Mouse (Mus musculus) kidney, adult 2 months (tissue): ENCODE measurements around the gene Olfr1084. TPM values are rescaled to one million over a fixed set of nuclear protein-coding genes. Genes with fewer than 3 reads are reported as not detected.
"Not testable (repeated sequence)": the region's sequence is repeated elsewhere in the genome, so short reads cannot be mapped to it uniquely, and the experiment has no call there.

ENCODE experiments used
- DNase-seq: peaks from one replicate; pipeline ENCODE4 v3.0.0; 2021
- H3K27ac ChIP-seq: fragments of 200-500 bp; 2 replicates; pipeline ENCODE4 v1.5.1; 2012; ENCODE audit warnings: low read depth, low read length, control low read depth, inconsistent platforms; ENCODE audit not compliant: insufficient read depth
- H3K27me3 ChIP-seq: fragments of 200-500 bp; replicated peaks from 2 replicates; pipeline ENCODE4 v1.6.1; 2012; ENCODE audit warnings: mild to moderate bottlenecking, moderate library complexity, low read length, inconsistent platforms; ENCODE audit not compliant: control insufficient read depth, insufficient read depth
- H3K36me3 ChIP-seq: fragments of 200-500 bp; 2 replicates; pipeline ENCODE4 v1.6.1; 2012; ENCODE audit warnings: mild to moderate bottlenecking, moderate library complexity, low read length, inconsistent platforms; ENCODE audit not compliant: control insufficient read depth, insufficient read depth
- H3K4me1 ChIP-seq: fragments of 200-500 bp; 2 replicates; pipeline ENCODE4 v1.6.1; 2011; ENCODE audit warnings: low read length; ENCODE audit not compliant: control insufficient read depth, insufficient read depth
- H3K4me3 ChIP-seq: fragments of 200-500 bp; 2 replicates; pipeline ENCODE4 v1.5.1; 2011; ENCODE audit warnings: mild to moderate bottlenecking, low read depth, low read length, control low read depth; ENCODE audit not compliant: insufficient read depth
- CTCF ChIP-seq: fragments of 200-500 bp; conservative IDR thresholded peaks from 2 replicates; pipeline ENCODE4 v1.5.1; 2011; ENCODE audit warnings: low read depth, mild to moderate bottlenecking, control low read depth, low read length, moderate library complexity, mixed read lengths; ENCODE audit not compliant: insufficient read depth, insufficient read length
- POLR2A ChIP-seq: fragments of 200-500 bp; IDR thresholded peaks from one replicate; pipeline ENCODE4 v1.6.1; 2011; ENCODE audit warnings: low read depth, low read length, control low read depth
- WGBS: fragments of 180-500 bp; shearing (Covaris S2); methylation state at CpG from one replicate; pipeline ENCODE4 v1.1.7; 2018; 5-methylcytosine and 5-hydroxymethylcytosine counted together
- polyA plus RNA-seq: library from polyadenylated mRNA; depleted of rRNA; stranded (reverse); fragments of >200 nt; gene quantifications from 2 replicates; pipeline ENCODE4 v1.2.3, GENCODE M21; 2012; rRNA removed

The Olfr1084 gene
- polyA plus RNA-seq: not detected in 2 replicates

- not testable (repeated sequence) for H3K36me3 ChIP-seq, H3K4me3 ChIP-seq, H3K27ac ChIP-seq, H3K4me1 ChIP-seq, H3K27me3 ChIP-seq, DNase-seq
- 80% methylated on average over 1 of the region's 1 CpGs for WGBS
These were observed at the start of gene Olfr1084 for GRCm38 (mm10) chr2:86639625-86640024. Gene Olfr1084 (minus strand): TSS chr2:86639725.

- no peaks in the 10 kb centered on the region for H3K36me3 ChIP-seq
- H3K4me3 ChIP-seq: no peak within 1 kb of the TSS
- H3K27ac ChIP-seq: no peak within 1 kb of the TSS
- DNase-seq: no peak
- 59% methylated on average over 2 of the region's 2 CpGs for WGBS
- H3K27me3 ChIP-seq: no peaks in the 10 kb centered on the region
- H3K4me1 ChIP-seq: no peaks in the 10 kb centered on the region
- TF ChIP-seq POLR2A (no peak), CTCF (no peak)
These were observed 40.5 kb upstream of the Olfr1084 start, which contains the start of gene Olfr1086 for GRCm38 (mm10) chr2:86679992-86680391. Gene Olfr1086 (minus strand): TSS chr2:86680092.

GRCm38 (mm10) chr2:86661919-86662318, 22.4 kb upstream of the Olfr1084 start, which contains the start of gene Olfr1085:
Gene Olfr1085 (minus strand): TSS chr2:86662019.
- Histone ChIP-seq H3K4me3 (no peak within 1 kb of the TSS), H3K27ac (no peak within 1 kb of the TSS), H3K4me1 (no peaks in the 10 kb centered on the region), H3K36me3 (no peaks in the 10 kb centered on the region), H3K27me3 (no peaks in the 10 kb centered on the region)
- WGBS: 12% methylated on average over 1 of the region's 1 CpGs
- TF ChIP-seq CTCF (no peak), POLR2A (no peak)
- no peak for DNase-seq

GRCm38 (mm10) chr2:86598866-86599265, 40.7 kb downstream of the Olfr1084 start, which contains the start of gene Olfr1082:
Gene Olfr1082 (minus strand): TSS chr2:86598966.
- H3K4me1 ChIP-seq, H3K27me3 ChIP-seq, H3K27ac ChIP-seq, DNase-seq, H3K4me3 ChIP-seq, H3K36me3 ChIP-seq: not testable (repeated sequence)
- WGBS: 39% methylated on average over 1 of the region's 1 CpGs

Other genes with a start within 250 kb of the Olfr1084 start
- not detected in 2 replicates for gene Olfr1061, start 225.7 kb downstream of the Olfr1084 start, polyA plus RNA-seq
- not detected in 2 replicates for gene Olfr1062, start 213.0 kb downstream of the Olfr1084 start, polyA plus RNA-seq
- not detected in 2 replicates for gene Olfr1065, start 189.1 kb downstream of the Olfr1084 start, polyA plus RNA-seq
- not detected in 2 replicates for gene Olfr1066, start 183.5 kb downstream of the Olfr1084 start, polyA plus RNA-seq
- gene Olfr228, start 152.3 kb downstream of the Olfr1084 start, polyA plus RNA-seq: not detected in 2 replicates
- gene Olfr1076, start 131.3 kb downstream of the Olfr1084 start, polyA plus RNA-seq: not detected in 2 replicates
- gene Olfr1079, start 97.2 kb downstream of the Olfr1084 start, polyA plus RNA-seq: not detected in 2 replicates
- not detected in 2 replicates for gene Olfr1080, start 81.5 kb downstream of the Olfr1084 start, polyA plus RNA-seq
- gene Olfr1082, start 40.8 kb downstream of the Olfr1084 start, polyA plus RNA-seq: not detected in 2 replicates
- not detected in 2 replicates for gene Olfr1085, start 22.3 kb upstream of the Olfr1084 start, polyA plus RNA-seq
- gene Olfr1086, start 40.4 kb upstream of the Olfr1084 start, polyA plus RNA-seq: not detected in 2 replicates
- gene Olfr1087, start 58.7 kb upstream of the Olfr1084 start, polyA plus RNA-seq: not detected in 2 replicates
- not detected in 2 replicates for gene Olfr1089, start 94.0 kb upstream of the Olfr1084 start, polyA plus RNA-seq
- not detected in 2 replicates for gene Olfr1090, start 119.3 kb upstream of the Olfr1084 start, polyA plus RNA-seq
- not detected in 2 replicates for gene Olfr1093, start 142.8 kb upstream of the Olfr1084 start, polyA plus RNA-seq
- not detected in 2 replicates for gene Olfr141, start 170.3 kb upstream of the Olfr1084 start, polyA plus RNA-seq
- gene Olfr1094, start 184.9 kb upstream of the Olfr1084 start, polyA plus RNA-seq: not detected in 2 replicates
- gene Olfr1095, start 212.0 kb upstream of the Olfr1084 start, polyA plus RNA-seq: not detected in 2 replicates
- not detected in 2 replicates for gene Gm13723, start 235.1 kb upstream of the Olfr1084 start, polyA plus RNA-seq